32 mouse cellular contexts compared by ENCODE assay signal in genomic region chrX:167394940-167395339, GRCm38 (mm10). TPM values are rescaled to one million over a fixed set of nuclear protein-coding genes. Genes with fewer than 3 reads are reported as not detected.
DNase-seq lines count a peak whose midpoint lies in the region; ATAC-seq and TF ChIP-seq lines count a peak whose summit lies in the region.
"Had no signal": no experiment of that assay in that cellular context is flagged by ENCODE, and none has a peak within 500 bp of the region (broad histone marks: within the 10 kb centered on the region; RNA-seq: fewer than 3 reads in every experiment).

No protein-coding gene starts in this region.

- H3K27ac ChIP-seq in liver, adult 2 months (replicated peaks; ENCODE audit: insufficient read depth, low read depth, low read length) = no peak overlapping the region
- no peak overlapping the region for H3K27ac ChIP-seq in intestine, embryonic 16.5 days (ENCODE audit: low read length)
- H3K27ac ChIP-seq: embryonic facial prominence, embryonic 12.5 days; hindbrain, embryonic 15.5 days; left cerebral cortex, adult 2 months; limb, embryonic 12.5 days; liver, embryonic 12.5 days; stomach, postnatal 0 days had no signal

- ATAC-seq in intestine, embryonic 16.5 days = 0 out of 2 replicates have a peak, but pooled peaks have one; percentile 53
- ATAC-seq: forebrain, embryonic 14.5 days; inflammation-experienced regulatory T-cells, adult 6 months; liver, embryonic 12.5 days; liver, postnatal 0 days; midbrain, embryonic 16.5 days had no signal

- H3K79me2 ChIP-seq in liver, adult 2 months (ENCODE audit: control insufficient read depth, insufficient read depth, low read length) = no peaks in the 10 kb centered on the region

- TF ChIP-seq POLR2A in liver, adult 2 months (IDR thresholded peaks at IDR 0.05; ENCODE audit: extremely low read depth, insufficient read depth, low read length) = no peak

- peak; percentile 36 for DNase-seq in adrenal gland, adult 2 months
- DNase-seq in adrenal gland, adult 8-10 months = no peak
- DNase-seq in liver, adult 2 months (ENCODE audit: extremely low read depth, low read depth, low spot score) = peak; percentile 58
- DNase-seq in liver = no peak
- DNase-seq in kidney, postnatal 10 days = peak; percentile 10
- DNase-seq in layer of hippocampus, adult 9-10 months (ENCODE audit: low spot score) = no peak
- DNase-seq in ovary, postnatal 14 days (ENCODE audit: low spot score) = no peak
- DNase-seq: cerebellum, adult 11 months; cerebellum, adult 9-11 months; embryo, embryonic 11 days; gastrocnemius, postnatal 25 days; heart, adult 11 months; heart, postnatal 36 days; liver, postnatal 0 days; lung, postnatal 10 days; right cerebral cortex, adult 18-20 months; right cerebral cortex, postnatal 4 days; thymus, adult 18-20 months; thymus, postnatal 36 days had no signal

- H3K4me3 ChIP-seq in liver, adult 2 months (ENCODE audit: insufficient read depth, low read depth, low read length) = no peak overlapping the region
- no peak overlapping the region for H3K4me3 ChIP-seq in intestine, embryonic 16.5 days (ENCODE audit: low read length)
- H3K4me3 ChIP-seq: embryonic facial prominence, embryonic 12.5 days; hindbrain, embryonic 15.5 days; left cerebral cortex, adult 2 months; limb, embryonic 12.5 days; liver, embryonic 12.5 days had no signal

- no peaks in the 10 kb centered on the region for H3K36me3 ChIP-seq in liver, adult 2 months (ENCODE audit: control insufficient read depth, insufficient read depth, low read length)
- H3K36me3 ChIP-seq in intestine, embryonic 16.5 days (ENCODE audit: control insufficient read depth, insufficient read depth, low read length) = no peaks in the 10 kb centered on the region
- H3K36me3 ChIP-seq: embryonic facial prominence, embryonic 12.5 days; G1E; hindbrain, embryonic 15.5 days; limb, embryonic 12.5 days; liver, embryonic 12.5 days had no signal

- H3K4me2 ChIP-seq in intestine, embryonic 16.5 days (ENCODE audit: low read depth, low read length) = no peak overlapping the region
- H3K4me2 ChIP-seq: embryonic facial prominence, embryonic 12.5 days; heart, embryonic 11.5 days; hindbrain, embryonic 15.5 days; limb, embryonic 12.5 days; liver, embryonic 12.5 days; midbrain, embryonic 11.5 days had no signal

- no peak for TF ChIP-seq CTCF in liver, adult 2 months (IDR thresholded peaks at IDR 0.05; ENCODE audit: low read depth, low read length)

- no peaks in the 10 kb centered on the region for H3K9me3 ChIP-seq in intestine, embryonic 16.5 days (ENCODE audit: control insufficient read depth, low read length)
- H3K9me3 ChIP-seq: embryonic facial prominence, embryonic 12.5 days; G1E; hindbrain, embryonic 15.5 days; limb, embryonic 12.5 days; liver, embryonic 12.5 days had no signal

- no peaks in the 10 kb centered on the region for H3K27me3 ChIP-seq in liver, adult 2 months (ENCODE audit: control insufficient read depth, insufficient read depth, low read length)
- 0 out of 2 replicates have a peak, but pooled peaks cover under 1% of the 10 kb centered on the region for H3K27me3 ChIP-seq in intestine, embryonic 16.5 days (replicated peaks; ENCODE audit: control insufficient read depth, insufficient read depth, low read length)

- peaks cover 3% of the 10 kb centered on the region; the same call in 1 of the 2 replicates for H3K4me1 ChIP-seq in liver, adult 2 months (ENCODE audit: control insufficient read depth, insufficient read depth, low read length)
- no peaks in the 10 kb centered on the region for H3K4me1 ChIP-seq in intestine, embryonic 16.5 days (ENCODE audit: control insufficient read depth, insufficient read depth, low read length)
- H3K4me1 ChIP-seq: embryonic facial prominence, embryonic 12.5 days; hindbrain, embryonic 15.5 days; limb, embryonic 12.5 days; liver, embryonic 12.5 days had no signal

- 29% methylated on average over 3 of the region's 3 CpGs for WGBS in liver, adult 2 months
- 40% methylated on average over 3 of the region's 3 CpGs for WGBS in intestine, embryonic 16.5 days

- no peak overlapping the region for H3K9ac ChIP-seq in liver, adult 2 months (ENCODE audit: low read depth, low read length)
- no peak overlapping the region for H3K9ac ChIP-seq in intestine, embryonic 16.5 days (ENCODE audit: low read depth, low read length)
- H3K9ac ChIP-seq: embryonic facial prominence, embryonic 12.5 days; hindbrain, embryonic 15.5 days; limb, embryonic 12.5 days; liver, embryonic 12.5 days; liver, postnatal 0 days had no signal

RNA-seq across cellular contexts. Expression of gene Prps2, which starts 12.4 kb away (rescaled TPM):
- total RNA-seq in adrenal gland, adult 2 months (2021) = 10 to 100 TPM; 22.4 to 23.4 TPM
- polyA plus RNA-seq in adrenal gland, adult 2 months (2012; rRNA removed) = 16.6 and 19.9 TPM in 2 replicates
- 10 to 100 TPM; 25.9 to 30.3 (median 27.6) TPM for total RNA-seq in adrenal gland, adult 8-10 months (2022)
- 11.9 and 12.4 TPM in 2 replicates for total RNA-seq in liver, adult 2 months (2014; rRNA removed)
- 8.5 and 12.9 TPM in 2 replicates for polyA plus RNA-seq in liver, adult 2 months (2012; rRNA removed)
- 28.0 and 32.0 TPM in 2 replicates for polyA plus RNA-seq in intestine, embryonic 16.5 days (2015; fragmentation: Nextera tagmentation; extraction: Ambion mirVana)

Comparison
In these comparisons a context has a peak if more than half of its experiments do, and no peak if none do; other contexts are left out.
1. DNase-seq: peak in adrenal gland, adult 2 months (single experiment), liver, adult 2 months (single experiment) and kidney, postnatal 10 days (single experiment); none in adrenal gland, adult 8-10 months (single experiment), liver (single experiment), layer of hippocampus, adult 9-10 months (single experiment) and ovary, postnatal 14 days (single experiment).